Mouse (Mus musculus) hindbrain, embryonic 14.5 days (tissue): ENCODE measurements around the gene Smim1. TPM values are rescaled to one million over a fixed set of nuclear protein-coding genes. Genes with fewer than 3 reads are reported as not detected.

Experiments used
- ATAC-seq: fragments of 200-750 bp; cut with Nextera tagmentation; 2 replicates; pipeline ENCODE4 v1.8.0; 2017; ENCODE audit warnings: moderate number of reproducible peaks, mild to moderate bottlenecking, moderate TSS enrichment, moderate library complexity; ENCODE audit not compliant: low FRiP score
- DNase-seq: peaks from one replicate; pipeline ENCODE4 v3.0.0-alpha.2; 2015; ENCODE audit warnings: low spot score
- H3K27ac ChIP-seq: fragments of 300-500 bp; sonication (generic); 2 replicates; pipeline ENCODE4 v1.5.1; 2014; ENCODE audit warnings: mild to moderate bottlenecking, moderate library complexity
- H3K27me3 ChIP-seq: fragments of 300-500 bp; sonication (generic); 2 replicates; pipeline ENCODE4 v1.6.1; 2014; ENCODE audit warnings: mild to moderate bottlenecking, low read length, mixed read lengths; ENCODE audit not compliant: control insufficient read depth, insufficient read depth
- H3K36me3 ChIP-seq: fragments of 300-500 bp; sonication (generic); replicated peaks from 2 replicates; pipeline ENCODE4 v1.6.1; 2014; ENCODE audit not compliant: control insufficient read depth, insufficient read depth
- H3K4me1 ChIP-seq: fragments of 300-500 bp; sonication (generic); replicated peaks from 2 replicates; pipeline ENCODE4 v1.6.1; 2014; ENCODE audit warnings: antibody characterized with exemption, low read length, mixed read lengths; ENCODE audit not compliant: control insufficient read depth, insufficient read depth
- H3K4me2 ChIP-seq: fragments of 300-500 bp; sonication (generic); replicated peaks from 2 replicates; pipeline ENCODE4 v1.6.1; 2014; ENCODE audit warnings: mild to moderate bottlenecking, moderate library complexity
- H3K4me3 ChIP-seq: fragments of 300-500 bp; sonication (generic); replicated peaks from 2 replicates; pipeline ENCODE4 v1.5.1; 2014; ENCODE audit warnings: mild to moderate bottlenecking, low read length
- H3K9ac ChIP-seq: fragments of 300-500 bp; sonication (generic); 2 replicates; pipeline ENCODE4 v1.6.1; 2014
- H3K9me3 ChIP-seq: fragments of 300-500 bp; sonication (generic); 2 replicates; pipeline ENCODE4 v1.6.1; 2016; ENCODE audit warnings: low read length; ENCODE audit not compliant: control insufficient read depth
- WGBS: fragments of 180-500 bp; shearing (Covaris S2); extraction: QIAGEN DNeasy Blood & Tissue Kit; methylation state at CpG from one replicate; pipeline ENCODE4 v1.1.7; 2014; 5-methylcytosine and 5-hydroxymethylcytosine counted together
- polyA plus RNA-seq: library from polyadenylated mRNA; unstranded; fragments of >200 nt; fragmentation: Nextera tagmentation; extraction: Ambion mirVana; gene quantifications from 2 replicates; pipeline ENCODE4 v1.2.1, GENCODE M21; 2014

Smim1 gene
- polyA plus RNA-seq, 1 experiment from 2014 or later: 16.6 TPM

DNA sequence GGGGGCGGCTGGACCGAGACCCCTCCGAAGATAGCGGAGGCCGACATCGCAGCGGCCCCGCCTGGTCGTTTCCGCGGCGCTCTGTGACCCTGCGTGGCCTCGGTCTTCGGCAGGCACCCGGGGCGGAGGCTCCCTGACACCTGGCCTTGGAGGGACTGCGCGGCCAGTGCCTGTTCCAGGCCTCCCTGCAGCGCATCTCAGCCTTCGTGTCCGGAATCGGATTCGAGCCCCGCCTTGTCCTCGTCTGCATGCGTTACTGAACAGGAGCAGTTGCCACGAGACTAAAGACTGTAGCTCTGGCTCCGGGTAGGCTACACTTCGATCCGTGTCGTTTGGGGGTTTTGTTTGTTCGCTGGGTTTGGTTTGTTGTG, 50.8 kb downstream of the Smim1 start:
- Histone ChIP-seq H3K9me3 (no peaks in the 10 kb centered on the region), H3K27ac (peak overlapping the region; percentile 65; the same call in 1 of the 2 replicates), H3K4me1 (peaks cover 15% of the 10 kb centered on the region), H3K4me2 (peak overlapping the region; percentile 92), H3K9ac (peak overlapping the region; percentile 87), H3K4me3 (peak overlapping the region; percentile 89), H3K27me3 (no peaks in the 10 kb centered on the region), H3K36me3 (peaks cover 32% of the 10 kb centered on the region)
- DNase-seq: peak; percentile 47
- peak; percentile 67 for ATAC-seq
- WGBS: under 1% methylated on average over 29 of the region's 33 CpGs

DNA sequence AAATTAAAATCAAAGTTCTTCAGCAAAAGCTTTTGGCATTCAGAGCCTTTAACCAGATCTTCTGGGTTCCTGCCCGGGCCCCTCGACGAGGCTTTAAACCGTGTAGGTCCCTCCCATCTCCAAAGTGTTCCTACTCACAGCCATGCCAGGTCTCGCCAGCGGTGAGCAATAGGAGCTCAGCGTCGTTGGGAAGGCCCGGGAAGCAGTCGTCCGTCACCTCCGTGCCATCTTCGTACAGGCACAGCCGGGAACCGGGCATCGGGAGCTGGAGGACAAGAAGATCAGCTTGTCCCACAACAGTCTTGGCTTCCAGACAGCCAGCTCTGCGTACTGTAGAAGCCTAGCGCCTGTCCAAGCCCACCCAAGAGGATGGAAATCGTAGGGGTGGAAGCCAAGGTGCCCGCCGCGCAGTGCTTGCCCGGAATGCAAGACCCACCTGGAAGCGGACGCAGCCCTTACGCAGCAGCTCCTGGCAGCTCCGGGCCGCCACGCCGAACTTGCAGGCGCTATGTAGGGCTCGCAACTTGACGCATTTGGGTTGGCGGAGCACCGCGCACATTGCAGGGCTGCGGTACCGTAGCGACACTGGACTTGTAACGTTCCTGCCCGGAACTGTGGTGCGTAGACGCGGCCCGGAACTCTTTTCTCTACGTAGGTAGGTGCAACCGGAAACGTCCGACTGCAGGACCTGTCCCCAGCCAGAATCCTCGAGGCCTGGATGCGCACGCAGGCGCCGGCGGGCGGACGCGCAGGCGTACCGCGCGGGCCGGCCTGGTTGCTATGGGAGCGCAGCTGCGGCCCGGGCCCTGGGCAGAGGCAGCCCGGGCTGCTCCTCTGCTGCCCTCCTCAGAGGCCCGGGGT, 51.4 kb downstream of the Smim1 start, which contains the start of the genes Dffb and Cep104:
Gene Dffb (minus strand): TSS at position 696 of the 861 bp plus-strand sequence.
Gene Cep104 (plus strand): TSS at position 764 of the 861 bp plus-strand sequence.
- Histone ChIP-seq H3K36me3 (peaks cover 32% of the 10 kb centered on the region), H3K9ac (peak within 1 kb of the TSS; percentile 87), H3K4me2 (peak within 1 kb of the TSS; percentile 92), H3K4me1 (peaks cover 15% of the 10 kb centered on the region), H3K27ac (peak within 1 kb of the TSS; percentile 65), H3K27me3 (no peaks in the 10 kb centered on the region), H3K9me3 (no peaks in the 10 kb centered on the region), H3K4me3 (peak within 1 kb of the TSS; percentile 89)
- WGBS: 2% methylated on average over 68 of the region's 68 CpGs
- DNase-seq (peak; percentile 95), ATAC-seq (peak; percentile 98)

Other genes starting within 250 kb of the Smim1 start
- 57.3 and 60.5 TPM in 2 replicates for gene A430005L14Rik, start 69.0 kb downstream of the Smim1 start, polyA plus RNA-seq
- 8.0 and 10.0 TPM in 2 replicates for gene Dffb, start 51.1 kb downstream of the Smim1 start, polyA plus RNA-seq
- gene Cep104, start 51.0 kb downstream of the Smim1 start, polyA plus RNA-seq: 15.3 and 16.4 TPM in 2 replicates
- gene Lrrc47, start 14.5 kb downstream of the Smim1 start, polyA plus RNA-seq: 9.9 and 12.3 TPM in 2 replicates
- gene Ccdc27, start 16.4 kb upstream of the Smim1 start, polyA plus RNA-seq: not detected in 2 replicates
- gene Trp73, start 114.0 kb upstream of the Smim1 start, polyA plus RNA-seq: 0.68 and 0.96 TPM in 2 replicates
- gene Wrap73, start 116.1 kb upstream of the Smim1 start, polyA plus RNA-seq: 35.3 and 36.3 TPM in 2 replicates
- gene Tprgl, start 134.4 kb upstream of the Smim1 start, polyA plus RNA-seq: 203 and 222 TPM in 2 replicates
- gene Megf6, start 144.5 kb upstream of the Smim1 start, polyA plus RNA-seq: 8.8 and 10.1 TPM in 2 replicates